Mouse (Mus musculus) small intestine, adult 2 months (tissue): ENCODE data around the gene Supt5. TPM values are rescaled to one million over a fixed set of nuclear protein-coding genes. Genes with fewer than 3 reads are reported as not detected.

Experiments
- H3K27ac ChIP-seq: fragments of 200-500 bp; 2 replicates; pipeline ENCODE4 v1.5.1; 2012; ENCODE audit warnings: low read depth, low read length, control low read depth, inconsistent platforms; ENCODE audit not compliant: insufficient read depth
- H3K27me3 ChIP-seq: fragments of 200-500 bp; 2 replicates; pipeline ENCODE4 v1.6.1; 2012; ENCODE audit warnings: mild to moderate bottlenecking, moderate library complexity, low read length, inconsistent platforms; ENCODE audit not compliant: control insufficient read depth, insufficient read depth
- H3K36me3 ChIP-seq: fragments of 200-500 bp; 2 replicates; pipeline ENCODE4 v1.6.1; 2012; ENCODE audit warnings: mild to moderate bottlenecking, low read length, control low read depth, inconsistent platforms; ENCODE audit not compliant: control insufficient read depth, insufficient read depth
- H3K4me1 ChIP-seq: fragments of 200-500 bp; 2 replicates; pipeline ENCODE4 v1.6.1; 2012; ENCODE audit warnings: low read length, inconsistent platforms, mixed read lengths; ENCODE audit not compliant: control insufficient read depth, insufficient read depth, insufficient read length
- H3K4me3 ChIP-seq: fragments of 200-500 bp; 2 replicates; pipeline ENCODE4 v1.5.1; 2012; ENCODE audit warnings: low read depth, mild to moderate bottlenecking, control low read depth, inconsistent platforms, low read length, moderate library complexity
- CTCF ChIP-seq: fragments of 200-500 bp; IDR thresholded peaks from 2 replicates; pipeline ENCODE4 v1.5.1; 2012; ENCODE audit warnings: low read depth, mild to moderate bottlenecking, control low read depth, inconsistent platforms, low read length, moderate library complexity, mixed read lengths; ENCODE audit not compliant: insufficient replicate concordance, insufficient read length; ENCODE audit errors: extremely low read depth
- POLR2A ChIP-seq: fragments of 200-500 bp; IDR thresholded peaks from 2 replicates; pipeline ENCODE4 v1.6.1; 2012; ENCODE audit warnings: low read depth, mild to moderate bottlenecking, control low read depth, inconsistent platforms, low read length, moderate library complexity
- WGBS: fragments of 180-500 bp; shearing (Covaris S2); methylation state at CpG from one replicate; pipeline ENCODE4 v1.1.7; 2018; 5-methylcytosine and 5-hydroxymethylcytosine counted together
- polyA plus RNA-seq: library from polyadenylated mRNA; depleted of rRNA; stranded (reverse); fragments of >200 nt; gene quantifications from 2 replicates; pipeline ENCODE4 v1.2.3, GENCODE M21; 2012

Gene Supt5
- polyA plus RNA-seq, 1 experiment, result 104 TPM

GRCm38 (mm10) chr7:28334534-28334933 lies 4.0 kb downstream of the Supt5 start:
- H3K36me3 ChIP-seq, result peaks cover 21% of the 10 kb centered on the region
- no peak overlapping the region for H3K27ac ChIP-seq
- H3K4me3 ChIP-seq, result no peak overlapping the region
- H3K27me3 ChIP-seq, result no peaks in the 10 kb centered on the region
- TF ChIP-seq CTCF, result no peak
- no peak for TF ChIP-seq POLR2A
- 0 out of 2 replicates have a peak, but pooled peaks cover 6% of the 10 kb centered on the region for H3K4me1 ChIP-seq
- 73% methylated on average over 4 of the region's 4 CpGs for WGBS

DNA sequence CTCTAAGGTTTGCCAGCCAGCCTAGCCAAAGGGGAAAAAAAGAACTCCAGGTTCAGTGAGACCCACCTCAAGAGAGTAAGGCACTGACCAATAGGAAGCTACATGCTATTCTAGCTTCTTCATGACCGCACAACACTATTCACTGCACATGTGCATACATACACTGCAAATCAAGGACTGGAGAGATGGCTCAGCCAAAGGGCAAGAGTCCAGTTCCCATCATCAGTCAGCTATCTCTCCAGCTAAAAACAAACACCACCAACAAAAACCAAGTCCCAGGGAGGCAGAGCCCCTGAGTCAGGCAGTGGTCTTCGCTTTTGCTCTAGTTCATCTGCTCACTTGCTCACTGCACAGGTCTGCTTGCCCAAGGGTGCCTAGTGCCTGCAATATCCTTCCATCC lies 10.3 kb downstream of the Supt5 start:
- Histone ChIP-seq H3K27me3 (no peaks in the 10 kb centered on the region), H3K36me3 (peaks cover 64% of the 10 kb centered on the region), H3K4me1 (no peaks in the 10 kb centered on the region), H3K27ac (no peak overlapping the region), H3K4me3 (no peak overlapping the region)
- TF ChIP-seq CTCF, result no peak
- no peak for TF ChIP-seq POLR2A
- WGBS, result 92% methylated on average over 2 of the region's 2 CpGs

DNA sequence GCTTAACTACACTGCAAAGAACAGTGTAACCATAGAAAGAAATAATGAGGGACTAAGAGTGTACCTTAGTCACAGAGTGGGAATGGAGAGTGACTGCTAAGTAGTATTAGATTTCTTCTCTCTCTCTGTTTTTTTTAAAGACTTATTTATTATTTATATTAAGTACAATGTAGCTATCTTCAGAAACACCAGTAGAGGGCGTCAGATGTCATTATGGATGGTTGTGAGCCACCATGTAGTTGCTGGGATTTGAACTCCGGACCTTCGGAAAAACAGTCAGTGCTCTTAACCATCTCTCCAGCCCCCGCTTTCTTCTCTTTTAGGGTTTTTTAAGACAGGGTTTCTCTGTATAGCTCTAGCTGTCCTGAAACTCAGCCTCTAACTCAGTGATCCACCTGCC lies 12.1 kb downstream of the Supt5 start:
- TF ChIP-seq POLR2A, result no peak
- TF ChIP-seq CTCF, result no peak
- no peaks in the 10 kb centered on the region for H3K4me1 ChIP-seq
- 78% methylated on average over 4 of the region's 4 CpGs for WGBS

DNA sequence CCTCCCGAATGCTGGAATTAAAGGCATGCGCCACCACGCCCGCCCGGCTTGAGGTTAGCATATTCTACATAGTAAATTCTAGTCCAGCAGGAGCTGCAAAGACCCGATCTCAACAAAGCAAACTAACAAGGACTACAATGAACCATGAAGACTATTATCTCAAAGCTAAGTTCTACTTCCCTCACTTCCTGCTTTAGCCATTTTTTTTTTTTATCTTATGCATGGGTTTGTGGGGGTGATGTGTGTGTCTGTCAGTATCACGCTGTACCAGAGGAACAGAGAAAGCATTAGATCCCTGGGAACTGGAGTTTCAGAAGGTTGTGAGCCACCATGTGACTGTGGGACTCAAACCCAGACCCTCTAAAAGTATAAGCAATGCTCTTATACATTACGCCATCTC lies 13.3 kb downstream of the Supt5 start:
- peaks cover 79% of the 10 kb centered on the region for H3K36me3 ChIP-seq

More for the DNA sequence above, 12.1 kb downstream of the Supt5 start:
- H3K4me3 ChIP-seq, result no peak overlapping the region
- H3K27me3 ChIP-seq, result no peaks in the 10 kb centered on the region
- peaks cover 80% of the 10 kb centered on the region for H3K36me3 ChIP-seq
- H3K27ac ChIP-seq, result no peak overlapping the region

GRCm38 (mm10) chr7:28321974-28322720 lies 16.4 kb downstream of the Supt5 start:
- no peak overlapping the region for H3K27ac ChIP-seq
- H3K27me3 ChIP-seq, result no peaks in the 10 kb centered on the region
- no peak overlapping the region for H3K4me3 ChIP-seq
- H3K4me1 ChIP-seq, result no peaks in the 10 kb centered on the region
- 86% methylated on average over 15 of the region's 15 CpGs for WGBS
- no peak for TF ChIP-seq POLR2A
- TF ChIP-seq CTCF, result no peak
- peaks cover 86% of the 10 kb centered on the region for H3K36me3 ChIP-seq

More for the DNA sequence above, 13.3 kb downstream of the Supt5 start:
- H3K4me3 ChIP-seq, result no peak overlapping the region
- TF ChIP-seq POLR2A (no peak), CTCF (no peak)
- no peaks in the 10 kb centered on the region for H3K27me3 ChIP-seq
- no peak overlapping the region for H3K27ac ChIP-seq
- no peaks in the 10 kb centered on the region for H3K4me1 ChIP-seq
- WGBS, result 96% methylated on average over 8 of the region's 8 CpGs

- H3K36me3 ChIP-seq, result peaks cover 85% of the 10 kb centered on the region
- WGBS, result 89% methylated on average over 17 of the region's 17 CpGs
- no peak for TF ChIP-seq CTCF
- TF ChIP-seq POLR2A, result no peak
Observed at GRCm38 (mm10) chr7:28318714-28319113, 19.8 kb downstream of the Supt5 start.

GRCm38 (mm10) chr7:28318036-28318435 lies 20.5 kb downstream of the Supt5 start:
- no peak overlapping the region for H3K27ac ChIP-seq
- H3K27me3 ChIP-seq, result no peaks in the 10 kb centered on the region
- 82% methylated on average over 3 of the region's 3 CpGs for WGBS
- H3K4me3 ChIP-seq, result no peak overlapping the region
- TF ChIP-seq POLR2A, result no peak
- no peak for TF ChIP-seq CTCF
- H3K36me3 ChIP-seq, result peaks cover 79% of the 10 kb centered on the region
- no peaks in the 10 kb centered on the region for H3K4me1 ChIP-seq

More at GRCm38 (mm10) chr7:28318714-28319113, 19.8 kb downstream of the Supt5 start:
- no peak overlapping the region for H3K4me3 ChIP-seq
- no peaks in the 10 kb centered on the region for H3K4me1 ChIP-seq
- no peak overlapping the region for H3K27ac ChIP-seq
- H3K27me3 ChIP-seq, result no peaks in the 10 kb centered on the region
